Mouse (Mus musculus) mature B cell (primary cell): Measurements from ENCODE around the gene Cdh13.

Source experiments
- in situ Hi-C: fragments of 300-500 bp; cut with MboI; formaldehyde crosslinking; loops from 2 replicates; pipeline ENCODE4 v1.14.3; 2019

Cdh13 gene

DNA sequence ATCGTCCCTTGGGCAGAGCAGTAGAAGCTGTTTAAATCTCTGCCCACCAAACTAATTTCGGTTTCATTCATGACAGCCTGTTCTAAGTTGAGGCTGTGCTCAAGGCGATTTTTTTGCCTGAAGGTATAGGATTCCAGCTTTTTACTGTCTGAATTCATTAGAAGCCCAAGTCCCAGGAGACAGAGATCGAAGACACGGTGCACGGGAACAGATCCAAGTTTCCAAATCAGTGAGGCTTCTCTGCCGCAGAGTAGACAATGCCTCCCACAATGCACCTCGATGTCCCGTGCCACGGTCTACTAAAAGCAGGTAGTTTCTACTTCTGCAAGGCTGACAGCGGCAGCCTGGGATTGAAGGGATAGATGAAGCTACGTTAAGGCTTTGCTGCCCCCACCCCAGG is 778.1 kb downstream of the Cdh13 start:
- in situ Hi-C loops, result no loop called here

- in situ Hi-C loops, result no loop called here
Measured at GRCm38 (mm10) chr8:119064523-119064922, 781.0 kb downstream of the Cdh13 start.

DNA sequence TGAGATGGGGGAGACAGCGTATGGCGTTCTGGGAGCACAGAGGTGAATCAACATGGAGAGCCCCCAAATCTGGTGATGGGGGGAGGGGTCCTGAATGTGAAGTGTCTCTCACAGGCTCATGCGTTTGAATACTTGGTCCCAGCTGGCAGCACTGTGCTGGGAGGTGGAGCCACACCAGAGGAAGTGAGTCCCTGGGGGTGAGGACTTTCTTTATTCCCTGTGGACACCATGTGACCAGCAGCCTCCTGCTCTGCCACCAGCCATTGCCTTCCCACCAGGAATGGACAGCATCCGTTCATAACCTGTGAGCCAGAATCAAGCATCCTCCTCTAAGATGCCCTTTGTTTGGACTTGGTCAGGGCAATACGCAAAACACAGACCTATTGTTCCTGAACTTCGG is 788.8 kb downstream of the Cdh13 start:
- in situ Hi-C loops, result no loop called here

DNA sequence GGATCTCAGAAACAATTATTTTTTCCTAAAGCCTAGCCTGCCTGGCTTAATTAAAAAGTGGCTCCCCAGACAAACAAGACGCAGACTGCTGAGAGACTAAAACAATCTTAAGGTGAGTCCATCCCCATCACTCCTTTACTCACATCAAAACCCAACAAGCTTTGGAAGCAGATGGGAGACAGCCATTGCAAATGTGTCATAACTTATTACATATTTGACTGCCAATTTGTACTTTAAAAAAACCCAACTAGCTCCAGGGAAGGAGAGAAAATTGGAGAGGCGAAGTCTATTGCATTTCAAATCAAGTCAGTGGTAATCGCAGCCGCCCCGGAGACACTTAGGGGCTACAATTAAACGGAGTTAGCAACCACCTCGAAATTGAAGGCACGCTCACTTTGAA is 801.5 kb downstream of the Cdh13 start:
- in situ Hi-C loops, result no loop called here

DNA sequence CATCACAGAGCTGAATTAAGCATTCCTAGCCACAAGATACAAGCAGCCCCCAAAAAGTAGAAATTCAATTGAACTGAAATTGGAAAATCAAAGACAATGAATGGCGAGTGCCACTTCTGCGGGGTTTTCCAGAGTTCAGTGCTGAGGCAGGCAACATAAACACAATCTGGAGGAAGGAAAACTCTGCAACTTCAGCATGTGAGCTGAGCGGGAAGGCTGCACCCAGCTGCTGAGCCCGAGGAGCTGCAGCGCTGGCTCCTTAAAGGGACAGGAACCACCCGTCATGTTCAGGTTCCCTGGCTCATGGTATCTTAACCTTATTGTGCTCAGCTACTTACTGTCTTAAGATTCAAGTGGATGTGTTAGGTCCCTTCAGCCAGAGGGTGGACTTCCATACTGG is 814.7 kb downstream of the Cdh13 start:
- in situ Hi-C loops, result no loop called here

- in situ Hi-C loops, result no loop called here
Measured at GRCm38 (mm10) chr8:119102871-119103270, 819.3 kb downstream of the Cdh13 start.

GRCm38 (mm10) chr8:119109655-119110054 is 826.1 kb downstream of the Cdh13 start:
- in situ Hi-C loops, result no loop called here

GRCm38 (mm10) chr8:119112861-119113260 is 829.3 kb downstream of the Cdh13 start:
- in situ Hi-C loops, result no loop called here

- in situ Hi-C loops, result no loop called here
Measured at GRCm38 (mm10) chr8:119121236-119121635, 837.7 kb downstream of the Cdh13 start.

DNA sequence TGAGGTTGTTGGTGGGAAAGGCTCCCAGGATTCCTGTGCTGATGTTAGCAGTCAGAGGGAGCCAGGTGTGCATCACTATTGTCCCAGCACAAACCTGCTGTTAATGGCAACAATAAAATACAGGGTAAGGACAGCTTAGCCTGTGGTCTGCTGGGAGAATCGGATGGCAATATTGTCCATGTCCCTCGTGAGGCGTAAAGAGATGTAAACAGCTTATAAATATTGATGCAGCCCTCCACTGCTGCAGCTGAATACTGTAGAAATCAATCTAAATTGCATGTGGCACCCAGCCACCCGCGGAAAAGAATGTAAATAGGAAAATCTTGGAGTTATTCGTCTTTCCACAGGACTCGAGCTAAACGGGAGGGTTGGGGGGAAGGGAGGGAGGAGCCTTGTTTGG is 844.3 kb downstream of the Cdh13 start:
- in situ Hi-C loops, result no loop called here

GRCm38 (mm10) chr8:119128266-119128665 is 844.7 kb downstream of the Cdh13 start:
- in situ Hi-C loops, result no loop called here

DNA sequence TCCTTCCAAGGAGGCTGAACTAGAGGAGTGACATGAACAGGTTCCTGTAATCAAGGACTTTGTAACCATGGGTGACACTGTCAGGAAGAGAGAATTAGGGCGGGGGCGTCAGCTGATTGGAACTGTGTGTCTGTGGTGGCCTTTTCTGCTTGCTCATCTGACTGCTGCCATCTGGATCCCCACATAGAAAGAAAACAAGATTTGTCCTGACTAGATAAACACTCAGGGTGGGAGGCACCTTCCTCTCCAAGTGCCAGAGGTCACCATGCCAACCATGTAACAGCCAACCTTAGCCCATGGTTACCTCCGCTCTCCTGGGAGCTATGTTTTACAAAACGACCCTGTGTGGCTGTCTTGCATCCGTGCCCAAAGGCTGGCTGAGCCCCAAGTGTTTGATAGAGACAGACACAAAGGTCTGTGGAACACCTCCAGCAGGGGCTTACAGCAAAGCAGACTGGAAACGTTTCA is 873.0 kb downstream of the Cdh13 start:
- in situ Hi-C loops, result no loop called here

- in situ Hi-C loops, result no loop called here
Measured at GRCm38 (mm10) chr8:119158628-119159027, 875.1 kb downstream of the Cdh13 start.

- in situ Hi-C loops, result no loop called here
Measured at GRCm38 (mm10) chr8:119159794-119160193, 876.3 kb downstream of the Cdh13 start.

GRCm38 (mm10) chr8:119164076-119164475 is 880.5 kb downstream of the Cdh13 start:
- in situ Hi-C loops, result no loop called here

- in situ Hi-C loops, result no loop called here
Measured at GRCm38 (mm10) chr8:119177226-119177935, 893.8 kb downstream of the Cdh13 start.

DNA sequence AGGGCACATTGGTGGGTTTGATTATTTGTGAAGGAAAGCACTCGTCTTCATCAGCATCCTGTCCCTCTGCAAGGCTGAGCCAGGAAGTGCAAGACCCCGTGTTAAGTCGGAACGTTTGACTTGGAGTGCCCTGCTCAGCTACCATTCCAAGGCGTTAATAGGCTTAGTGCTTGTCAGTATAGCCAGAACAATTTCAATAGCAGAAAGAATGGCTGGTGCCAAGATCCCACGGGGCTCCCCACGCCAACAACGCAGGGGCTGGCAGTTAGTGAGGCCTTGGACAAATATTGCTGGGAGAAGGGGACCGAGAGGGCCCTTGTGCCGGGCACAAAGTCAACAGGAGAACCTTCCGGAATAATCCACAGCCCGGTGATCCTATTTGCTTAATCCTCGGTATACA is 897.1 kb downstream of the Cdh13 start:
- in situ Hi-C loops, result no loop called here

DNA sequence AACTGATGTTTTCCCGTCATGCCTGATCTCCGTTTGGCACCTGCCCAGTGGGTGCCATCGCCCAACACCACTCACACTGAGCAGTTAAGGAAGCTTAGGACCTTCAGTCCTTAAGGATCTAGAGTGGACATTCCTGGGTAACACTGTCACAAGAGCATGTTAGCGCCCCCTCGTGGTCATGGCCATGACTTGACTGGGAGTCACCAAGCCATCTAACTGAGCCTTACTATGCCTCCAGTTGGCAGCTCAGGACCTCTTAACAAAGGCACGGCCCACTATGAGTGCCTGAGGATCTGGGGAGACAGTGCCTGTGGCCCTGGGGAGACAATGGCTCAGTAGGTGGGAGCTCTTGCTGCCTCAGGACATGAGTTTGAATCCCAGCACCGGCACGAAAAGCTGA is 912.2 kb downstream of the Cdh13 start:
- in situ Hi-C loops, result no loop called here

DNA sequence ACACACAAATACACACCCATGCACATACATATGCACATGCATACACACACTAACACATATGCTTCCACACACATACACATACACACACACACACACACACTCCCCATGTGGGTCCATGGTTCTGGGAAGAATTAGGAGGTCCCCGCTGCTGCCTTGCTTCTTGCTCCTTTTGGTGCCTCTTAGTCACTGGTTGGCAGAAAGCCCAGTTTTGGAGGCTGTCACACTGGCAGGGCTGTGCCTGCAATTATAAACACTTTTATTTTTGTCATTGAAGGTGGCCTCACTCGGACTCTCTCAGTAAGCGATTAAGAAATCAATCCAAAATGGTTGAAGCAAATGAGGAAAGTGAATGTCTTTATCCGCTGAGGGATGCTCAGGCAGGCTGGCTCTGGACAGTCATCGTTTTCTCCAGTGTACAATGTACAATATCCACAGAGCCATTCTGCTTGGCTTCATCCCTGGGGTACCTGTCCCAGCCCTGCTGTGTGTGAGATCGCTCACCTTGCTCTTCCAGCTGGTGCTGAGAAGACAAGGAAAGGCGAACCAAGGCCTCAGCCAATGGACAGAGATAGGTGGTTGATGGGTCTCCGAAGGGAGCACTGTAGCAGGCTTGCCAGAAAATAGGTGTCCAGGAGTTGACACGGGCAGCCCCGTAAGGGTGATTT is 913.1 kb downstream of the Cdh13 start:
- in situ Hi-C loops, result no loop called here

DNA sequence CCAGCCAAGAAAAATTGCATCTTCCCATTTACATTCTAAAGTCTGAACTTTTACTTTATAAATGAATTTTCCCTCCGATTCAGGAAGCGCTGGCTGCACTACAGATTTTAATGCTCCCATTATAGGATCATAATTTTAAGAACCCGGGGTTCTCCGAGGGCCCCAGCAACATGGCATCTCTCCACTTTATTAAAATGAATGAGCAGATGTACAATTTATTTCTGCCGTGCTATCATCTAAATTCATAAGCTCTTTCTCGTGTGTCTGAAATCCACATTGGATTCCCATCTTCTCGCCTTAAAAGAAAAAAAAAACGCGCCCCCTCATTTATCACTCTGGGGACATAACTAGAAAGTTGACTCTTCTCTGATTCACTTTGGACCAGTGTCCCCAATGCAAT is 925.0 kb downstream of the Cdh13 start:
- in situ Hi-C loops, result no loop called here

GRCm38 (mm10) chr8:119224547-119224946 is 941.0 kb downstream of the Cdh13 start:
- in situ Hi-C loops, result no loop called here

DNA sequence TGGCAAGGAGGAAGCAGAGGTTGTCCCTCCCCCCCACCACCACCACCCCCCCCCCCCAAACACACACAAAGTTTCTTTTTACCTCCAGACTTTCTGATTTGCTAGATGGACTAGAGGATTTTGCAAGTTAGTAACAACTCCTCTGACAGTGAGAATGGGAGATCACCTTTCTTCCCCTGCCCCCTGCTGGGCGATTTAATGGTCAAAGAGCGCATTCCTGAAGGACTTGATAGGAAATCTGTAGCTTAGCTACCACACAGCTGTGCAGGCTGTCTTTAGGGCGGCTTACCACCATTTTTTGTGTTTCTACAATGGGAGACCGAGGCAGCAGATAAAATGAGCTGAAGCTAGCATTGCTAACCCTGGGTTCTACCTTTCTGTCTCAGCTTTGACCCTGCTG is 961.6 kb downstream of the Cdh13 start:
- in situ Hi-C loops, result no loop called here

DNA sequence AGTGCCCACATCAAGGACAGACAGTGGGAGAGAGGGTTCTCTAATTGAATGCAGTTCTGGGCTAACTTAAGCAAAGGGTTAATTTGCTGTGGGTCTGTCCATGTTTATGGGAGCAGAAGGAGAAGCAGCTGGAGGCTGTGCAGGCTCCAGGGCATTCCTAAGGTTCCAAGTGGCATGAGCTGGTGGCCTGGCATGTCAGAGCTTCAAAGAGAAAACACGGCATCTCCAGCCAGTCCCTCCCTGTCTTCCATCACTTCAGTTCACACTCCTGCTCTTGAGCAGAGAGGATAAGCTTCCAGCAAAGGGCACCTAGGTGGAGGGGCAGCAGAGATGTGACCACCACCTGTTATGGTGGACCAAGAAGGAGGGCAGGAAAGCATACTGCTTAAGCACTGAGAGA is 962.1 kb downstream of the Cdh13 start:
- in situ Hi-C loops, result no loop called here

DNA sequence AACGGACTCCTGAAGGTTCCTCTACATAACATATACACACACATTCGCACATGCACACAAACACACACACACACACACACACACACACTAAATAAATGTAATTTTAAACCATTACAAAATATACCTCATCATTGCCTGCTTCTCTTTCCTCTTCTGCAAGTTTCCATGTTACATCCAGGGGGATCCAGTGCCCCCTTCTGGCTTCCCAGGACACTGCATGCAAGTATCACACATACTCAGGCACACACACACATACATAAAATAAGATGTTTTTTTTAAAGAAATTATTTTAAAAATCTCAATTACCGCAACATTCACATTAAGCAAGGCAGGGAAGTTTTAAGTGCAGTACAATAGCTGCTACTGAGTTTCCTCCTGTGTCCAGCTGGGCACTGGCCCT is 970.8 kb downstream of the Cdh13 start:
- in situ Hi-C loops, result no loop called here
